Mouse (Mus musculus): ENCODE measurements around the gene Saysd1.

The Saysd1 gene

DNA sequence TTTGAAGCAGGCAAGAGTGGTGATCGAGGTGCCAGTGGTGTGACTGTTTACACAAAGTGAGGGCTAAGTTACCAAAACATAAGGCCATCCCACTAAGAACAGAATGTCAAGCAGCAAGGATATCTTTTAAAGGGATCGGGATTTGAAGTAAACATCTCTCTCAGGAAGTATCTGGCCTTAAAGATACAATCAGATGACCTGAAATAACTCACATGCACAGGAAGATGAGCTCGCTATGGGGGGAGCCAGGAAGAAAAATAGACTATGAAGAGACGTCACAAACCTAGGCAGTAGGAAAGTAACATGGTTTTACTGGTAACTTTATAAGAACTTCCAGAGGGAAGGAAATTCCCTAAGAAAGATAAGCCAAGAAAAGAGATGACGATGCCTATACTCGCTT is 32.1 kb downstream of the Saysd1 start:
- peak; percentile 59 for DNase-seq

DNA sequence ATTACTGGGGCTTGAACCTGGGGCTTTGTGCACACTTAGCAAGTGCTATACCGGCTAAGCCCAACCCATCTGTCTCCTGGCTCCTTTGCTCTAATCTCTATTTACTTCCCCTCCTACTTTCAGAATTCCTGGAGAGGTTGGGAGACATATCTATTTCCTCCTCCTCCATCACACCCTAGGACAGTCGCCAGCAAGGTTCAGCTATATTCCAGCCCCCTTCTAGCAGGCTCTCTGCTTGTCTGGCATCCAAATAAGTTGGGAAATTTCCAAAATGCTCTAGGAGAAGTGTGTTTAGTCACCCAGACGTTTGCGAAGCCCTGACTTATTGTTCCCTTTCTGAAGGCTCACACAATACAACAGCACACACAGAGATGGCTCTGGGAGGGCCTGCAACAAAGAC is 35.1 kb downstream of the Saysd1 start:
- DNase-seq, result peak; percentile 72

GRCm38 (mm10) chr14:20098061-20098460 is 40.3 kb downstream of the Saysd1 start:
- DNase-seq, result peak; percentile 77

DNA sequence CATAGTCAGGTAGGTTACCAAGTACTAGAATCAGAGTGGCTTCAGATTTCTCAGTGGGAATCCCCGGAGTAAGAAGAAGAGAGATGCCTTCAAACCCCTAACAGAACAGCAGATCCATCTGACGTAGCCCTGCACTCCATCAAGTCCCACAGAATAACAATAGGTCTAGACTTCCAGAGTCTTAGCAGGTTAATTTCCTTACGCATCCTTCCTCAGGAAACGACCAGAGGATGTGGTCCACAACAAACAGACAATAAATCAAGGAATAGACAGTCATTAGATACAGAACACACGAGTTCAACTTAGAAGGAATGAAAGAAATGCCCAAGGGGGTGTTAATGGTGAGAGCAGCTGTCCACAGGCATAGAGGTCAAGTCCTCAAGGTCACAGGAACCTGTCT is 43.4 kb downstream of the Saysd1 start:
- peak; percentile 41 for DNase-seq

GRCm38 (mm10) chr14:20093493-20093892 is 44.8 kb downstream of the Saysd1 start:
- DNase-seq, result peak; percentile 39

GRCm38 (mm10) chr14:20084335-20084734 is 54.0 kb downstream of the Saysd1 start:
- no peak for DNase-seq

- DNase-seq, result peak; percentile 97
Measured at GRCm38 (mm10) chr14:20082536-20083325, 55.6 kb downstream of the Saysd1 start.

- no peak for DNase-seq
Measured at GRCm38 (mm10) chr14:20081937-20082533, 56.3 kb downstream of the Saysd1 start.

DNA sequence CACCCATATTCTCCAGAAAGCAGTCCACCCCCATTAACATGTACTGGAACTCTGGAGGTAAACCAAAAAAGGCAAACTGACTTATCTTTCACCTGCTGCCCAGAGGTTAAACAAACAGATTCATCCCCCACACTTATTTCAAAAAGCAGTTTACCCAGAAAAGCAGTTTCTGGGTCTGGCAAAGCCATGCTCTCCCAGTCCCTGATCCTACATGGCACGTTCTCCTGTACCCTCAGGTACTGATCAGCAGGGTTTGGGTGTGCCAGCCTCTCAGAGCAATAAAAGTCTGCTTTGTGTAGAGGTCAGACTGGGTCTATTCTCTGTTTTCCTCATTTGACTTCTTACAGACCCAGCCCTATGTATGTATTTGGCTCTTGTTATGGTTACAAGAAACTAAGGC is 57.2 kb downstream of the Saysd1 start:
- no peak for DNase-seq

GRCm38 (mm10) chr14:20077181-20077580 is 61.2 kb downstream of the Saysd1 start:
- DNase-seq, result no peak

- DNase-seq, result no peak
Measured at GRCm38 (mm10) chr14:20075544-20075943, 62.8 kb downstream of the Saysd1 start.

GRCm38 (mm10) chr14:20074759-20075158 is 63.6 kb downstream of the Saysd1 start:
- DNase-seq, result no peak

DNA sequence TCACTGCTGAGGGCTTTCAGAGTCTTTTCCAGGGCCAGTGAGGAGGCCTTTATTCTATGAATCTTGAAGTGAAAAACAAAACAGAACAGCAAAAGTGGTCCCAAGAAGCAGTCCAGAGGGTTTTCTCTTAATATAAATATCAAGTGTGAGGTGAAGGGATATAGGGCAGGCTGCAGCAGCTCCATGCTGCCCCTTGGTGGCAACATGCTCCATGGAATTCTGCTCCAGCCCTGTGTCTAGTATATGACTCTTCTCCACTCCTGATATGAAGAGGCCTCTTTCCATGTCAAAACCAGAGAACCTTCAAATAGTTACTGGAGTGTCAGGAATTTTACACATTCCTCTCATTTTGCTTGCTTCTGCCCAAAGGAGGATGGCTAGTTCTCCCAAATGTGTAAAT is 67.7 kb downstream of the Saysd1 start:
- DNase-seq, result peak; percentile 31

GRCm38 (mm10) chr14:20068365-20068764 is 70.0 kb downstream of the Saysd1 start:
- DNase-seq, result no peak

GRCm38 (mm10) chr14:20067293-20068074 is 70.8 kb downstream of the Saysd1 start:
- DNase-seq, result peak; percentile 86

GRCm38 (mm10) chr14:20064771-20065170 is 73.6 kb downstream of the Saysd1 start:
- no peak for DNase-seq

DNA sequence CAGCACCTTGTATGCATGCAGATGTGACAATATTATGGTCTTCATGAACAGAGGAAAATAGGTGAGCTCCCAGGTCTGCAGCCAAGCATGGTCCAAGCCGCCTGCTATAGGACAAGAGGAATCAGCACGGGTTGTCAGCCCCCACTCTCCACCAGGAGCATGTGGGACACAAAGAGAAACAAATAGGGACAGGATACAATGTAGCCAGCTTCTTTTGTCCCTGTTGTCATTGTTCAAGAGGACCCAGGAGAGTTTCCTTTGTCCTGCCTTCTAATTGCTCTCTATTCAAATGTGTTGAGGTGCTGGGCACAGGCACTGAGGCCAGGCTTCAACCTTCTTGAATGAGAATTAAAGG is 89.9 kb downstream of the Saysd1 start:
- DNase-seq, result no peak

- DNase-seq, result no peak
Measured at GRCm38 (mm10) chr14:20047814-20048480, 90.4 kb downstream of the Saysd1 start.

DNA sequence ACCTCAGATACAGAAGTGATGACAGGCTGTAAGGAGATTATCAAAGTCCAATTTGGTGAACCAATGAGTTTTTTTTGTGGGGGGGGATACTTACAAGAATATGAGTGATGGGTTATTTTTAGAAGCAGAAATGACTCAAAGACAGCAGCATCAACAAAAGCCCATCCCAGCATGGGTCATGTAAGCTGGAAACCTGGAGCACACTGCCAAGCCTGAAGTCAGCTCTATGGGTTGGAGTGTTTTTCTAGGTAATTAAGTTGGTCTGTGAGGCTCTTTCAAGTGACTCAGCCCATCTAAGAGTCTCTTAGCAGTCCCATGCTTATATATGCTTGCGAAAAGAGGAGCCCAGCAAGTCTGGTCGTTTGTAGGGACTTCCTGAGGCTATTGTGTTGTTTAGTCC is 91.0 kb downstream of the Saysd1 start:
- no peak for DNase-seq

DNA sequence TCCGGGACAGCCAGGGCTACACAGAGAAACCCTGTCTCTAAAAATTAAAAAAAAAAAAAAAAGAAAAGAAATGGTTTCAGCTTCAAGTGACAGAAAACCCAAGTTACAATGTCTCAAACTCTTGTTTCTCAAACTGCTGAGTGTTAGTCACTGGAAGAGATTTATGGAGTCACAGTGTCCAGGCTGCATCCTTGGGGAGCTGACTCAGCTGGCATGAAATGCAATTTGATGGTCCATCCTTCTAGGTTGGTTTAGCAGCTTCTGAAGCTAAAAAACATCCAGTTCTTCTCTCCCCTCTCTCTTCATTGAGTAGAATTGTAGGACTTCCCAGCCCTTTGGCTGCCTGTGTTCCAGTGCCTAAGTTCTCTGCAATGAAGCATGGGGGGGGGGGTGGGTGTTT is 94.3 kb downstream of the Saysd1 start:
- no peak for DNase-seq

DNA sequence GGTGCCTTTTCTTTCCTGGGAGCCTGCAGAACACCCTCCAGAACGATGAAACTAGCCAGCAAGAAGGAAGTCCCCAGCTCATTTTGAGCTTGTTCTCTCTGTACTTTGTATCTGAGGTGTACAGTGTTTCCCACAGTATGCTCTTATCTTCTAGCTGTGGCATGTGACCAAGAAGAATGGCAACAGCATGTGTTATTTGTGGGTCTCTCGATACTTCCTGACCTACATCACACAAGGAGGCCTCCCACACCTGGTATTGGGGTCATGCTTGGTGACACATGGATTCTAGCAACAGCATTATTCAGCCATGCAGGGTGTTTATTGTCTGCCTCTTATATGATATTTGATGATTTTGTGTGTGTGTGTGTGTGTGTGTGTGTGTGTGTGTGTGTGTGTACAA is 96.5 kb downstream of the Saysd1 start:
- no peak for DNase-seq

GRCm38 (mm10) chr14:20040976-20041375 is 97.4 kb downstream of the Saysd1 start:
- no peak for DNase-seq

DNA sequence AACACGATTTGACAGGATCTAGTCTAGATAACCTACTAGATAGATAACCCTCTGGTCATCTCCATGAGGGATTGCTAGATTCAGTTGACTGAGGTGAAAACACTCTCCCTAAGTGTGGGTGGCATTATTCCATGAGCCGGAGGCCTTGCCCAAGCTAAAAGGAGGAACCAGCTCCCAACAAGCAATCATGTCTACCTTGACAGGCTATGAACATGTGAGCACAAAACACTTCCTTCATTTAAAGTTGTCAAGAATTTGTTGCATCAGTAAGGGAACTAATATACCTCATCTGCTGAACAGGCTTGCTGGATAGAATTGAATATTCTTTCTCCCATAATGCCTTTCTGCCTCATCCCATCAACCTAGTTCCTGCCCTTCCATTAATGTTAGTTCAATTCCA is 98.5 kb downstream of the Saysd1 start:
- DNase-seq, result no peak

Measured in kidney, adult 9 months (tissue).